Mouse (Mus musculus) adipose tissue, adult 10 weeks (tissue): Measurements from ENCODE around the gene Fopnl. TPM values are rescaled to one million over a fixed set of nuclear protein-coding genes. Genes with fewer than 3 reads are reported as not detected.

Source experiments
- polyA plus RNA-seq: library from polyadenylated mRNA; stranded (reverse); fragments of 350-450 nt; fragmentation: Illumina TruSeq; extraction: RNeasy Lipid Tissue Mini Kit (QIAGEN cat#74804); gene quantifications from one replicate; pipeline ENCODE4 v1.2.3, GENCODE M21; 2014; ENCODE audit warnings: low read depth, low replicate concordance

Gene Fopnl
- polyA plus RNA-seq: 52.8 TPM

GRCm38 (mm10) chr16:14316884-14317876, at the start of gene Fopnl:
TSS of gene Fopnl (minus strand) at chr16:14317405.

DNA sequence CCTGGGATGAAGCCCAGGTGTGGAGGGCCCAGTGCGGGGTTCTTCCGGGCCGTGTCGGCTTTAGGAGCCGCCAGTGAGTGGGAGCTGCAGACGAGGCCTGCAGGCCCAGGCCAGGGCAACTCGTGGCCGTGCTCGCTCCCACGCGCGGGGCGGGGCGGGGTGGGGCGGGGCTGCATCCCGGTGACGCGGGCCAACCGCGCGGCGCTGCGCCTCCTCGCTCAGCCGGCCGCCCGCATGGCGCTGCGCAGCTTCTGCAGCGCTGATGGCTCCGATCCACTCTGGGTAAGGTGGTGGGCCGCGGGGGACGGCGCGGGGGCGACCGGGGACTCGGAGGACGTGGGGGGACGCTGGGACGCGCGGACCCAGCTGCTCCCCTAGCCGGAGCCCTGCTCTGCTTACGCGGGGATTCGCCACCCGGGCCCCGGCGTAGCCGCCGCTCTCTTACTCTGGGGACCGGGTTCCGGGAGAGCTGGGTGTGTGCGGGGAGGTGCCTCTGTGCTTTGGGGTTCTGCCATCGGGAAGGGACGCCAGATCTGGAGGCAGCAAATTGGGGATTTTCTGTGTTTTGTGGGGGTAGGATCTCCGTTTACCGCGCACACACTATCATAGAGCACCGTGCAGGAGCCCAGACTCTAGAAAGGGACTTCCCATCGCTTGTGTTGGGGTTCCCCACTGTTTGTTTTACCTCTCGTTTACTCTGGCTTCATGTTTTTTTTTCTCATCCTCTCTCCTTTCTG, 44.3 kb upstream of the Fopnl start, which contains the start of gene Abcc1:
Gene Abcc1, plus strand, starts transcription at position 197 of the 737 bp plus-strand sequence.

DNA sequence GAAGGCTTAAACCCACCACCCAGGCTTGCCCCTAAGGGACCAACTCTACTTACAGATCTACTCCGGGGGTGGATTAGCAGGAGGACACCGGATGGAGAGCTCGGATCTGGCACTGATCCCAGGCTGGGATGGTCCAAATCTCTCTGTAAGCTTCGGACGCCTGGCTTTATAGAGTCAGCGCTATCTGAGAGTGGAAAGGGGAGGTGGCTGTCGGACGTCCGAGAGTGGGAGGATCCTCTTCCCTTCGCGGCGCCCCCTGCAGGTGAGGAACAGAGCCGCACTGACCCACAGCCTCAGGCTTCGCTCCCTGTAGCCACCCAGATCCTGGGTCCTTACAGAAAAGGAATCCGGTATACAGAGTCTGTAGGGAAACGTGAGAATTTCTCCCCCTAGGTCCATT, 26.0 kb downstream of the Fopnl start, which contains the start of gene Myh11:
Gene Myh11, minus strand, starts transcription at position 150 of the 400 bp plus-strand sequence.

Other genes with a start within 250 kb of the Fopnl start
- 37.4 TPM for gene Nde1, start 154.1 kb downstream of the Fopnl start, polyA plus RNA-seq
- gene Marf1, start 154.1 kb downstream of the Fopnl start, polyA plus RNA-seq: 20.1 TPM
- gene Myh11, start 26.0 kb downstream of the Fopnl start, polyA plus RNA-seq: 102 TPM
- gene Abcc1, start 44.2 kb upstream of the Fopnl start, polyA plus RNA-seq: 23.0 TPM
- gene A630010A05Rik, start 244.9 kb upstream of the Fopnl start, polyA plus RNA-seq: 0.17 TPM